In genomic region chr16:90385688-90386513, GRCm38 (mm10) we compare ENCODE assay signal across 8 mouse cellular contexts. TPM values are rescaled to one million over a fixed set of nuclear protein-coding genes. Genes with fewer than 3 reads are reported as not detected.
A peak's percentile ranks its signal among the peaks of the same experiment; 100 is the strongest.
DNase-seq lines count a peak whose midpoint lies in the region; ATAC-seq and TF ChIP-seq lines count a peak whose summit lies in the region.

Gene Hunk (plus strand): TSS chr16:90386013.

- peak within 1 kb of the TSS; percentile 81 for H3K4me3 ChIP-seq in ES-Bruce4 (ENCODE audit: low read depth, low read length)
- H3K4me3 ChIP-seq in forebrain, embryonic 16.5 days (replicated peaks; ENCODE audit: low read length): peak within 1 kb of the TSS; percentile 93
- H3K4me3 ChIP-seq in lung, embryonic 16.5 days (ENCODE audit: low read length): peak within 1 kb of the TSS; percentile 76

- TF ChIP-seq POLR2A in ES-Bruce4 (IDR thresholded peaks at IDR 0.05; ENCODE audit: insufficient read depth, low read length): no peak

- ATAC-seq in forebrain, embryonic 16.5 days: peak; percentile 80
- peak; percentile 85 for ATAC-seq in lung, embryonic 16.5 days (ENCODE audit: low read depth)

- DNase-seq in cerebellum, adult 11 months: peak; percentile 14
- DNase-seq in heart, postnatal 4 days: peak; percentile 74
- peak; percentile 35 to 53 for DNase-seq in layer of hippocampus, adult 8-10 months (ENCODE audit: low spot score in 2 of 2)
- peak; percentile 60 for DNase-seq in right cerebral cortex, adult 18-20 months
- no peak for DNase-seq in T-cell, adult 2 months (ENCODE audit: low spot score)

- H3K4me1 ChIP-seq in ES-Bruce4 (ENCODE audit: control insufficient read depth, insufficient read depth, low read length): no peaks in the 10 kb centered on the region
- peaks cover 50% of the 10 kb centered on the region for H3K4me1 ChIP-seq in forebrain, embryonic 16.5 days (replicated peaks; ENCODE audit: control insufficient read depth, insufficient read depth, low read length)
- peaks cover 26% of the 10 kb centered on the region for H3K4me1 ChIP-seq in lung, embryonic 16.5 days (replicated peaks; ENCODE audit: control insufficient read depth, insufficient read depth, low read length)

- H3K9me3 ChIP-seq in ES-Bruce4 (replicated peaks; ENCODE audit: control insufficient read depth, insufficient read depth, low read length, poor library complexity, severe bottlenecking): no peaks in the 10 kb centered on the region
- no peaks in the 10 kb centered on the region for H3K9me3 ChIP-seq in forebrain, embryonic 16.5 days (ENCODE audit: control insufficient read depth, low read length)
- H3K9me3 ChIP-seq in lung, embryonic 16.5 days (ENCODE audit: control insufficient read depth, low read length): no peaks in the 10 kb centered on the region

- no peak for TF ChIP-seq EP300 in ES-Bruce4 (IDR thresholded peaks at IDR 0.05; ENCODE audit: insufficient read depth, low read depth, low read length)

- H3K9ac ChIP-seq in ES-Bruce4 (ENCODE audit: low read depth, poor library complexity, severe bottlenecking): peak within 1 kb of the TSS; percentile 83
- H3K9ac ChIP-seq in forebrain, embryonic 16.5 days (replicated peaks; ENCODE audit: low read depth, low read length): peak within 1 kb of the TSS; percentile 96
- H3K9ac ChIP-seq in lung, embryonic 16.5 days (ENCODE audit: low read length): peak within 1 kb of the TSS; percentile 90

- WGBS in forebrain, embryonic 16.5 days: under 1% methylated on average over 86 of the region's 101 CpGs
- WGBS in lung, embryonic 16.5 days: under 1% methylated on average over 88 of the region's 101 CpGs

- TF ChIP-seq CTCF in ES-Bruce4 (IDR thresholded peaks at IDR 0.05; ENCODE audit: low read depth, low read length): no peak

- no peak within 1 kb of the TSS for H3K27ac ChIP-seq in ES-Bruce4 (ENCODE audit: insufficient read depth, low read length)
- H3K27ac ChIP-seq in forebrain, embryonic 16.5 days (ENCODE audit: low read length): peak within 1 kb of the TSS; percentile 99
- H3K27ac ChIP-seq in lung, embryonic 16.5 days (ENCODE audit: low read length): peak within 1 kb of the TSS; percentile 98

- no peaks in the 10 kb centered on the region for H3K36me3 ChIP-seq in ES-Bruce4 (ENCODE audit: control insufficient read depth, insufficient read depth, low read length, poor library complexity, severe bottlenecking)
- H3K36me3 ChIP-seq in forebrain, embryonic 16.5 days (ENCODE audit: control insufficient read depth, insufficient read depth): peaks cover 3% of the 10 kb centered on the region; the same call in 1 of the 2 replicates
- no peaks in the 10 kb centered on the region for H3K36me3 ChIP-seq in lung, embryonic 16.5 days (ENCODE audit: control insufficient read depth, insufficient read depth, low read length)

- H3K4me2 ChIP-seq in forebrain, embryonic 16.5 days (ENCODE audit: low read length): peak within 1 kb of the TSS; percentile 88
- H3K4me2 ChIP-seq in lung, embryonic 16.5 days (ENCODE audit: low read depth, low read length): peak within 1 kb of the TSS; percentile 83

- H3K27me3 ChIP-seq in ES-Bruce4 (ENCODE audit: control insufficient read depth, insufficient read depth, low read length, poor library complexity, severe bottlenecking): peaks cover 2% of the 10 kb centered on the region; the same call in 1 of the 2 replicates
- H3K27me3 ChIP-seq in forebrain, embryonic 16.5 days (replicated peaks; ENCODE audit: control insufficient read depth, insufficient read depth, low read length): no peaks in the 10 kb centered on the region
- no peaks in the 10 kb centered on the region for H3K27me3 ChIP-seq in lung, embryonic 16.5 days (ENCODE audit: control insufficient read depth, insufficient read depth, low read depth, low read length)

RNA-seq across cellular contexts. Expression of gene Hunk, which starts in this region (rescaled TPM):
- 13.6 and 15.5 TPM in 2 replicates for polyA plus RNA-seq in ES-Bruce4 (2011; ENCODE audit: insufficient read depth, insufficient read length, low read depth, missing spikeins)
- polyA plus RNA-seq in forebrain, embryonic 16.5 days (2015; fragmentation: Nextera tagmentation; extraction: Ambion mirVana): 11.2 and 11.5 TPM in 2 replicates
- total RNA-seq in heart, postnatal 4 days (2021): 1 to 10 TPM; 7.2 to 8.4 TPM
- 10 to 100 TPM; 25.2 to 30.3 (median 26.7) TPM for total RNA-seq in layer of hippocampus, adult 8-10 months (2022)
- 16.2 and 16.5 TPM in 2 replicates for polyA plus RNA-seq in lung, embryonic 16.5 days (2015; fragmentation: Nextera tagmentation; extraction: Ambion mirVana)
